Mouse (Mus musculus) adrenal gland (tissue): ENCODE measurements at regions not wholly inside any gene's neighbourhood (a gene's known extent, or its start where the extent isn't known, plus 50 kb on each side); places are given as distances from the start of the nearest gene placed in this dataset.

Experiments used
- intact Hi-C: fragments of 180-260 bp; cut with DNase I; formaldehyde crosslinking; loops from one replicate; pipeline ENCODE4 v1.15.1; 2025

DNA sequence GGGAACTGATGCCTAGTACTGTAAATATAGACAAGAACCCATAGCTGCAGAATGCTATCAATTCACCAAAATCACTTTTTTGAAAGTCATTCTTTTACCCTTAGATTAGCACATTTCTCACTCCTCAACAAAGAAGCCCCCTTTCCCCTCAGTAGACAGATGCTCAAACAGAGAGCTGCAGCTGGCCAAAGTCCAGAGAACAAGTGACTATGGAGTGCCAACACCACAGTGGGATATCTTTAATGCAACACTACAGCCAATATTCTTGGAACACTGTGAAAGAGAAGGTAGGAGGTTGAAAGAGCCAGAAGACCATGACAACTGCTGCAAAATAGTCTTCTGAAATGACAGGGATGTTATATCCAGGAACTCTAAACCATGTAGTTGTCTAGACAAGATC, 544.0 kb downstream of the Ets1 start:
- intact Hi-C loops: loop anchor here (10.0 kb wide), 1 partner anchor 175 kb away; no protein-coding TSS in a partner anchor

DNA sequence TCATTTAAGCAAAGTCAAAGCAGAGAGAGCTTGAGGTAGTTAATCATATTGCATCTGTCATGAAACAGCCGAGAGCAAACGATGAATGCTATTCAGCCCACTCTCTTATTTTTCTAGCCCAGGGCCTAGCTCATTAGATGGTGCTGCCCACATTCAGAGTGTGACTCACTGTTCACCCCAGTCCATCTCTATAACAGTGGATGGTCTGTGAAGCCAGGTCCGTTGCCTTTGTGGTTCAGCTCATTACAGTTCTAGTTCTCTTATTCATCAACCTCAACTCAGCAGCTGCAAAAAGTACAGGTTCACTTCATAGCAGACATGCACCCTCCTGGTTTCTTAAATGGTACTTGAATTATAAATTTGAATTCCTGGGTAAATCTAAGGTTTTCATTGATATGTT, 551.2 kb downstream of the Ets1 start:
- intact Hi-C loops: loop anchor here (10.0 kb wide), 1 partner anchor 168 kb away; no protein-coding TSS in a partner anchor

DNA sequence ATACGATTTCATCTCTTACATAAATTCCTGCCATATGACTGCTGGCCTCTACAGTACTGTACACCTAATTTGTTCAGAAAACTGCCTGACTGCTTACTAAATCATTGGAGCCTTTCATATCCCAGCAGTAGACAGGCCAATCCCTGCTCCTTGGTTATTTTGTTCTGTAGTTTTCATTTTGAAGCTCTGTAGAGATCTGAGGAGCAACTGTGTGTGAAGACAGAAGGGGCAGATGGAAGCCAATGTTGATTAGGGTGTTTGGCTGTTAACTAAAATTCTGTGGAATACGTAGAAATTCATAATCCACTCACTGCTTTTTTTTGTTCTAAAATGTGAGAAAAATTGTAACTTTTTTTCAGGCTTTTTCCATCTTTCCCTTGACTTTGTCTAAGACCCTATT, 573.1 kb downstream of the Ets1 start:
- intact Hi-C loops: no loop called here

DNA sequence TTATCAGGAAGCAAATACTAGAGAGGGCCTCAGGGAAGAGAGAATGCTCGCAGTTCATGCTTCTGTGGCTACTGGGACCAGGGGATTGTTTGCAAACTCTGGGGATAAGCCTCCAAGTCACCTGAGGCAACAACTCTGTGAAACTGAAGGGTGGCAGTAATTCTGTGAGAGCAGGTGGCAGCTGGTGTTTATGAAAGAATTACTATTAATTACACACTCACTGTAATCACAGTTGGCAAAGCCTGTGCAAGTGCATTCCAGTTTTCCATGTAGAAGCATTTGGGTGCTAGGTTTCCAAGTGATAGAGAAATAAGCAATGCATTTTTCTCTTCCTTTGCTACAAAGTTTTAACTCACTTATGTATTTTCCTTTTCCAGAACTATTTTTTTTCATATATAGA, 578.5 kb downstream of the Ets1 start:
- intact Hi-C loops: no loop called here

DNA sequence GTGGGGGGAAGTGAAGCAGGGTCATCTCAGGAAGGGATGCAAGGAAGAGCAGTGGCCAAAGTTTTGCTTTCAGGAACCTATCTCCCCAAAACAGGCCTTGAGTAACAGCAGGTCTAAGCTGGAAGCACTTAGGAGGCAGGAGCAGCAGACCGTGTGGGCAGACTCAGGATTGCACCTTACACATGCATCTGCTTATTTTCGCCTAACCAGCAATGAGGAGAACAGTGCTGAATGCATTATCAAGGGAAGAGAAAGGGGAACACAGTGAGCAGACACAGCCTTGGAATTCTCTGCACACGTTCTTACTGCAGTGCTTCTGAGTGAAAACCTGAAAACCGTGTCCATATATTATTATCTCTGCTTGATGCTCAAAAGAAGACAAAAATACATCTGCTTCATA, 585.0 kb downstream of the Ets1 start:
- intact Hi-C loops: no loop called here

DNA sequence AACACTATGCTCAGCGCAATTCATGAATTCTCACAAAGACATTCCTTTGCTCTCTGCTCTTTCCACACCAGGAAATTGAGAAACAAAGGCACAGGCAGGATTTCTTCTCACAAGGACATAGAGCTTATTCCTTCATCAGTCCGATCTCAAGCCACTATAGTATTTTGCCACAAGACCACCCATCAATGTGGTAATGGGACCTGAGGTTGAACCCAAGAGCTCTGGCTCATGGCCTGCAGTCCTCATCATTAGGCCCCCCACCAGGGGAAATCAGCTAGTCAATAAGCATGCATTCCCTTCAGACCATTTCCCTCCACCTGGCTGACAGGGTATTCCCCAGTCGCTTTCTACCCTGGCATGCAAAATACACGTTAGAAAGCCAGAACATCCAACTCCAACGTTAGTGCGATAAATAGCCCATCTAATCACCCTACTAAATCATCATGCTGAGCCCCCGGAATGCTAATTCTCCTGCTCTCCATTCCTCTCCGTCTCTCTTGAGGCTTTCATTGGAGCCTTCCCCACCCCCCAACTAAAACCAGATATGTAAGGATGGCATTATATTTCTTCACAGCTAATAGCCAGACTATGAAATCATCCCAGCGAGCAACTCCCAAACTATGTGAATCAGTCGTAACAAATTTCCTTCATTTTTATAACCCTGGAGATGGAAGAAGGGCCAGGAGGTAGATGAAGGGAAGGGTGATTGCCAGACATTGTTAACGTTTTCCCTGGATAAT, 586.2 kb downstream of the Ets1 start:
- intact Hi-C loops: no loop called here

DNA sequence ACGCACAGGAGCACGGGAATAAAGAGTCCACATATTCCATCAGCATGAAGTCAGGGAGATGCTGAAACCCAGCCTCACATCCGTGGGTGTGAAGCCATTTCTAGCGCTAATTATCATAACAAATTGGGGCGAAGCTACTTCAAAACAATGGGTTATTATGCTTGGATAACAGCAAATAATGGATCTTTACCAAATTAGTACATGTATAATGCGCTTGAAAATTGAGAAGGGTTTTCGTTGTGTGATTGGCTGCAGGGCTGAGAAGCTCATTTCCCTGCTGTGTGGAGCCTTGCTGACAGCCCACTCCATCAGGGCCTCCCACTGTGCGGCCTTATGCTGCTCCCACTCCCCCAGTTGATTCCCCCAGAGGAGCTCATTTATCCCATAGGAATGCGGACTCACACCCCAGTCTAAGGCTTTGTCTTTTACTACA, 597.7 kb downstream of the Ets1 start:
- intact Hi-C loops: no loop called here

DNA sequence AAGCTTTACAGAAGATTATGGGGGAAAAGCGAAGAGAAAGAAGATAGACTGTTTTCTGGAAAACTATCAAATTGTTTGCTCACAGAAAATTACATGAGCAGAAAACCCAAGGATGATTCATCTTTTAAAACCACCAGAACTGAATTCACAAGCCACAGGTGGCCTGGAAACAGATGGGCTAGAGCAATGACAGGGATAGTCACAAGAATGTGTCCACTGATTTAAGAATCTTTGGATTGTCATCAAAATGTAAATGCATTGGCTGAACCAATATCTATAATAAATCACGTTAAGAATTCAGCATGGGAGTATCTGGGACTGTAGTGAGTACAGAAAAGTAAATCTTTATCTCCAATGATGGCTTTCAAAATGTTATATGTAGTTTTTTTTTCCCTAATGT, 602.2 kb downstream of the Ets1 start:
- intact Hi-C loops: no loop called here

DNA sequence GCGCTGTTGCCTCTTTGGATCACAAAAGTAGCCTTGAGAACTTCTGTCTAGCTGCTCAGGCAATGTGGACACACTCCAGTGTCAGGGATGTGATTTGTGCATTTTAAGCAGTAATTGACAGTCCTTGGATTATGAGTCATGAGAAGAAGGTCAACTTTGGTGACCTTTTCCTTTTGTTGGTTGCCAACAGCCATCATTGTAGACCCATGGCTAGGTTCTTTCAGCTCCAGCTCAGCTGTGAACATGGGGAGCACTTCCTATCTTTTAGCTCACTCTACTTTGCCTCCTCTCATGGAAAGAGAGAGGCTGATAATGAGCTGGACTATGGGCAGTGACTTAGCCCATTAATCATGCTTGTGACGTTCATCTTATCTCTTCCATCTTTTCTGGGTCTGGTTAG, 602.8 kb downstream of the Ets1 start:
- intact Hi-C loops: no loop called here

DNA sequence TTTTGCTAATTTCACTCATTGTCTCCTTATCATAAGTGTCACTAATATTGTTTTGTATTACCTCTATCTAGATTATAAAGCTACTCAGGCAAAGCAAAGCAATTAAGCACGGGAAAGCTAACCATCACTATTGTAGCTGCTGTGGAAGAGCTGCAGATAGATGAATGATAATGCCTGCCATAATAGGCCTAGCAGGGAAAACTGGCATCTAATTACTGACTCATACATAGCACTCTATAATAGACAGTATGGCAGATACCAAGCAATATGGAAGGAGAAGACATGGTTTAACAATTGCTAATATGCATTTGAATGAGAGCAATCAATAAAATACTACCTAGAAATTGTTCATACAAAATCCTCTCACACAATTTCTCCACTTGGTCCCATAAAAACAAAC, 604.5 kb downstream of the Ets1 start:
- intact Hi-C loops: loop anchor here (10.0 kb wide), 1 partner anchor 146 kb away; no protein-coding TSS in a partner anchor

DNA sequence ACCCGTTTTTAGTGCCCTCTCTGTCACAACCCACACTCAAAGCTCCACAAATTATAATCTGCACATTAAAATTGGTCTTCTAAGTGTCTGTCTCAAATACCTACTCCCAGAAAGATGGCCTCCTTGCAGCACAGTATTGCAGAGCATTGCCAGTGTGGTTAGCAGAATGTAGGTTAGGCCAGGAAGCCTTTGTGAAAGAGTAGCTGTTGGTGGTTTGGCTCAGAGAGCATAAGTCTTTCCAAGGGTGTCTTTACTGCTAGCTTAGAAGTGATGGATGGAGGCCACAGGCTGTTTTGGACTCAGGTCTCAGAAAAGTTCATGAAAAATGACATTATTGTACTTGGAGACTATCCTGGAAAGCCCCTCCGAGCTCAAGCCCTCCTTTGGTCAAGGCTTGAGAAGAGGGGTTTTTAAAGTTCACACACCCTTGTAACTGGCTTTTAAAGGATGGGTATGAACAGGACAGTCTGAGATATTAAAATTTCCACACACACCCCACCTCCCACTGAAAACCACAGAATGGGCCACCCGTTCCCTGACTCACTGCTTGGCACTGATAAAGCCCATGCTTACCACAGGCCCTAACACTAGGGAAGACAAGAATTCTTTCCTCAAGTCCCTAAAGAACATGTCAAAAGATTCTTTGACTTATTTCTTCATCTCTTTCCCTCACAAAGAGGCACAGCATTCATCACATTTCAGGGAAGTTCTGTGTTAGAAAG, 605.1 kb downstream of the Ets1 start:
- intact Hi-C loops: loop anchor here (10.0 kb wide), 1 partner anchor 146 kb away; no protein-coding TSS in a partner anchor

DNA sequence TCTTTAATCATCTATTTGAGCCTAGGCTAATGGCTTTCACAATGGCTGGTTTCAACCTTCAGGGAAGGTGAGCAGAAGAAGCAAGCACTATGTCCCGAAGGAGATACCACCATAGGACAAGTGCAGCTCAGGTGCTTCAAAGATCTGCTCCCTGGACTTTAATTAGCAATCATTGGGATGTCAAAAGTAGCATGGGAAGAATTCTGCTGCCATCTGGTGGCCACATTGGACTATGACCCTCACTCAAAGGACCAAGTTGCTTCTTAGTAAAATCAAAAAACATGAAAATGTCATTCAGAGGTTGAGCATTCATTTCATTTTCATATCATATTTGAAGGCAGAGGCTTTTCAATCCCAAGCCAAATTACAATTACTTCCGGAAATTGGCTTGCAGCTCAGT, 610.9 kb downstream of the Ets1 start:
- intact Hi-C loops: loop anchor here (1.0 to 10.0 kb wide), 4 partner anchors 152 to 840 kb away; no protein-coding TSS in a partner anchor

DNA sequence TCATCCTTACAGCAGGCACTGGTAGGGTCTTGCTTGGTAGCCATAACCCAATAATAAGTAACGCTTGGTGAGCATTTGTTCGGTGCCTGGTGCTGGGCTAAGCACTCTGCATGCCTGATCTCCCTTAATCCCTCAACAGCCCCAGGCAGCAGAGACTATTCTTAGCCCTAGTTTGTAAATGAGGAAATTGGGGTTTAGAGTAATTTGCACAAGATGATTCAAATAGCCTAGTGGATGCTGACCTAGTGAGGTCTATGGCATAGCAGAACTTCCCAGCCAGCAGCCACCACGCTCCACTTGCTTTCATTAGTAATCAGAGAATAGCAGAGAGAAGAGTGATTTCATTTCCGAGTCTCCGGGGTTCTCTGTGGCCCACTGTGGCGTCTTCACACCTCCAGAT, 622.2 kb downstream of the Ets1 start:
- intact Hi-C loops: no loop called here

DNA sequence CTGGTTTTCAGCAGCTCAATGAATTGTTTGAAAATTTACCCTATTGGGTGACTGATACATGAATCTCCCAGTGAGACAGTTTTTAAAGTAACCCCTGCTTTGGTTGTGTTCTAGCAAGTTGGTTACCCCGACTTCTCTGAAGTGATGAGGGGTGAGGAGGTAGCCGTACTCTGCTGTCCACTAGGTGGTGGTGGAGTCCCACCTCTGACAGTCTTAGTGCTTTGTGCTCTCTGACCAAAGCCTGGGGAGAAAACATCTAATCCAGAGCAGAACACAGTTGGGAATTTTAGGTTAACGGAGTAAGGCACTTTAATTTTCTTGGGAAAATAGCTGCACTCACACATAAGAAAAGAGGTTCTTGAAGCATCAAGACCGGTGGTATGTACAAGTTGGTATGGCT, 624.1 kb downstream of the Ets1 start:
- intact Hi-C loops: no loop called here

DNA sequence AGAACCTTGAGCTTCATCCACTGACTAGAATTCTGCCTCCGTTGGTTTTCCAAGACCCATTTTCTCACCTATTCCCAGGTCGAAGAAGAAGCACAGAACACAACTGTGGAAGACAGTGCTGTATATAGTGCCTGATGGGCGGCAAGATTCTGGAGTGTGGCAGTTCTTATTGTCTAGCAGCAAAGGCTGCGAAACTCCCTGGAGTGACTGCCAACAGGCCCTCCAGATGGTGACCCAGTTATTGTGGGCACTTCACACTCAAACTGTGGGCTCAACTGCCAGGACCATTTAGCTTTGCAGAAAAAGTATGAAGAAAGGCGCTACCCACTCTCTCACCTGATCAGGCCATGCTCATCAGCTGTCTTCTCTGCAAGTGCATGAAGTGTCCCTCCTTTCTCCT, 653.4 kb downstream of the Ets1 start:
- intact Hi-C loops: no loop called here

DNA sequence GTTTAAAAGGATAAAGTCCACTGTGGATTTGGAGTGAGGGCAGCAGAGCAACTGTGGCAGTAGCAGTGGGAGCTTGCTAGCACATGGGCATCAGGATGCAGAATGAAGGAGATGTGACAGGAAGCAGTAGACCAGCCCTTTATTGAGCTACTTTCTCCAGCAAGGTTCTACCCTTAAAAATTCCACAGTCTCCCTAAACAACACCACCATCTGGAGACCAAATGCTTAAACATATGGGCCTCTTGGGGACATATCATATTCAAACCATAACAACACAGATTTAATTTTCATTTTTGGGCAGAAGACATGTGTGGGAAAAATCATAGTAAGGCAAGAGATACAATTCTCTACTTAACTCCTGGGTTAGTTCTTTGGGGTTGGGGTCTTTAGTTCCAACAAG, 656.1 kb downstream of the Ets1 start:
- intact Hi-C loops: no loop called here

DNA sequence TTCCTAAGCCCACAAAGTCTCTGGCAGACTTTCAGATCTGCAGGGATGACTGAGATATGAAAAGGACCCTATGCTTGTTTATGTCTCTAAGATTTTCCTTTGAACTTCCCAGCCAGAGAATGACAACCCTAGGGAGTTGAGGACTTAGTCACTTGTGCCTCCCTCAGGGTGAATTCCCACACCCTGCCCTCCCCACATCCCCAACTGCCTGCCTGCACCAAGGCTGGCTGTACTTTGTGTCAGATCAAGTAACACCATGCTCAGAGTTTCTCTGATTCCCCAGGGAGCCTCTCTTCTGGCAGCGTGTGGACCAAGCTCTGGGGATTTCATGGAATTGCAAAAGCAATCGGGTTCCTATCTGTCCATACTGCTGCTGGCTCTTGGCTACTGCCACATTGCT, 659.9 kb downstream of the Ets1 start:
- intact Hi-C loops: no loop called here

DNA sequence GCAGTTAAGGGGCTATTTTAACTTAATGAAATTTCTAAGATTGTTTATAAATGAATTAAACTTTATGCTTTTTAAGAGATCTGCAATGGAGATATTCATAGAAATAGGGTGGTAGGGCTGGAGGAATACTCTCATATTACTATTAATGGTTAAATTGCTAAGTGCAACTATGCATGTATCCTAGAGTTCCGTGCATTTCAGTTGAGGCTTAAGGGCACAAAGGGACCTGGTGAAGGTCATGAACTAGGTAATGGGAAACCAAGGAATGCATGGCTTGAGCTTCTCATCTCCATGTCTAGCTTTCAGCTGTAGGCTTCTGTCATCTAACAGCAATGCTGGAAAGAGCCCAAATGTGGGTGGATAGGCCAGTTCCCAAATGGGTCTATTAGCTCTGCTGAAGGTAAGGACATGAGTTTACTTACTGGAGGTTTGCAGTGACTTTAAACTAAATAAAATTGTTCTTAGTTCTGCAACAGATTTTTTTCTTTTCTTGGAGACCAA, 683.6 kb downstream of the Ets1 start:
- intact Hi-C loops: no loop called here

DNA sequence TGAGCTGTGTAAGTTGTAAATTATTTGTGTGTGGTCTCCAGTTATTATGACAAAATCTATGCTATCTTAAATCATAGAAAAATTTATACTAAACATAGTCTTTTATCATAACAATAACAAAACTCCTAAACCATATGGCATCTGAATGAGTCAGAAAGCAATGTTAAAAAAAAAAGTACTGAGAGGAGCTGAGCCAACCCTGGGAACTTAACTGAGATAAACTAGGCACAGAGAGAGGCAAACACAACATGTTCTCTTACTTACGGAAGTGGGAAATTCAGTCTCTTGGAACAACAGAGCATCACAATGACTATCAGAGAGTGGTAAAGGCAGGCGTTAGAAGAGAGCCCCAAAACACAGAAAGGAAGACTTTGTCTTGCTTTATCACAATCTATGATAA, 691.7 kb downstream of the Ets1 start:
- intact Hi-C loops: no loop called here

DNA sequence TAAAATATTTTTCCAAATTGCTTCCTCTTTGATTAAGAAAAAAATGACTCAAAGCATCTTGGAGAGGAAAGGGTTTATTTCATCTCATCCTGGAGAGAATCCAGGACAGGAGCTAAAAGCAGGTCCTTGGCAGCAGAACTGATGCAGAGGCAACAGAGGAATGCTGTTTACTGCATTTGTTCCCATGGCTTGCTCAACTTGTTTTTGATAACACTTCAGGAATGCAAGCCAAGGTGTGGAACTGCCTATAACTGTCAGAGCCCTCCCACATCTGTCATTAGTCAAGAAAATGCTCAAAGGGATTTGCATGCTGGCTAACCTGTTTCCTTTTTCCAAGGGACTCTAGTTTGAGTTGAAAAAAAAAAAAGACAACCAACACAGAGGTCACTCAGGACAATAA, 714.2 kb downstream of the Ets1 start:
- intact Hi-C loops: loop anchor here (10.0 kb wide), 1 partner anchor 165 kb away; no protein-coding TSS in a partner anchor

DNA sequence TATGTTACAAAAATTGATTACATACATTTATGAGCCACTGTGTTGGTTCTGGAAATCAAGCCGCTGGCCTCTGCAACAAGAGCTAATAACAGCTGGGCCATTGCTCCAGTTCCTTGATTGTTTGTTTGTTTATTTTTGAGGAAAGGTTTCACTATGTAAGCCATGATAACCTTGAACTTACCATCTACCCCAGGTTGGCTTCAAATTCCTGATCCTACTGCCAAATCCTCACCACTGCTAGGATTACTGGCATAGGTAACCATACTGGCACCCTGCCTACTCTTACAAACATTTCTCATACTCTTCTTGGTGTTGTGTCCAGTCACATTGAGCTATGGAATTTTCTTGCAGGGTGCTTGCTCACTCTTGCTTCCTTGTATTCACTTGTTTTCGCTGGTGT, 720.6 kb downstream of the Ets1 start:
- intact Hi-C loops: loop anchor here (10.0 kb wide), 1 partner anchor 172 kb away; no protein-coding TSS in a partner anchor

DNA sequence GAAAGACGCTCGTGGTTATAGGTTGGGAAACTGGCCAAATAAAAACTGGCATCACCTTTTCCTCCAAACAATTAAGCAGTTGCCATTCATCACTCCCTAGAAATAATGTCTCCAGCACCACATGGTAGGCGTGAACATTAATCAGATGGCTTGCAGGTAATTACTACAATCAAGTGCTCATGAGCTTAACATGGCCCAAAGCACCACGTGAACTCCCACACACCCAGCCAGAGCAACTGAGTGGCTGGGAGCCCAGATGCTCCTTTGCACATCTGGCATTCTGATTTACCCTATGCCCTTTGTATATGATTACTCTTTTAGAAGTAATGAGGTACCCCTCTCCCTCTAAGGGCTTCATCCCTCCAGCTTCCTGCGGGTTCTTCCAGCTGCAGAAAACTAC, 724.9 kb downstream of the Ets1 start:
- intact Hi-C loops: no loop called here
